Mouse (Mus musculus): ENCODE results near the gene Glipr1l2.
"Not testable (repeated sequence)": the region's sequence is repeated elsewhere in the genome, so short reads cannot be mapped to it uniquely, and the experiment has no call there.

DNA sequence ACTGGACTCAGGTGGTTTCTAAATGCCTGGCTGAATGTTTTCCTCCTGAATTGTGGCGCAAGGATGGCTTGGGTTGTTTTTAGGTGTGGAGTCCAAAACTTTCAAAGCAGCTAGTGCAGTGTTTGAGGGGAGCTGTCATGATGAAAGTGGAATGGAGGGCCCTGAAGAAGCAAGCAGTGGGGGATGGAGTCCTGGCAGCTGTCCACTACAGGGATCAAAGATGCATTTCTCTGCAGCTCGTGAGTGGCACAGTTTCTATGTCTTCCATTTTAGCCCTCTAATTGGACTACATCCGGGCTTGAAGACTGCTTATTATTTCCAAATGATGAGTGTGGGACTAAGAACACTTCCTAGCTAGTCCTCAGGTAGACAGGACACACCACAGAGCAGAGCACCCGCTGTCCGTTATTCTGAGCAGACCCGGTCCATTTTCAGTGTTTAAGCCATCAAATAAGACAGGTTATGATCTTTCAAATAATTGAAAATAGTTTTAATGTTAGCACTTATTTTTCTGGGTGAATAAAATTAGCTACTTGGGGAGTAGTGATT is 44.6 kb downstream of the Glipr1l2 start:
- not testable (repeated sequence) for TF ChIP-seq CTCF (IDR thresholded peaks at IDR 0.05; ENCODE audit: extremely low read depth, insufficient read length, insufficient replicate concordance, low read depth, low read length); POLR2A (IDR thresholded peaks at IDR 0.05; ENCODE audit: low read depth, low read length)

All from small intestine, adult 2 months (tissue).